Mouse (Mus musculus) heart, adult 2 months (tissue): ENCODE measurements around the gene Cr2. TPM values are rescaled to one million over a fixed set of nuclear protein-coding genes. Genes with fewer than 3 reads are reported as not detected.
A peak's percentile ranks its signal among the peaks of the same experiment; 100 is the strongest.

Experiments used
- DNase-seq, 2 experiments: peaks; one replicate each; pipeline ENCODE4 v3.0.0; 2021
- H3K27ac ChIP-seq: fragments of 200-600 bp; 2 replicates; pipeline ENCODE4 v1.8.1; 2022
- H3K27me3 ChIP-seq: fragments of 200-500 bp; 2 replicates; pipeline ENCODE4 v1.6.1; 2012; ENCODE audit warnings: mild to moderate bottlenecking, low read length, inconsistent platforms, mixed read lengths; ENCODE audit not compliant: control insufficient read depth, insufficient read depth
- H3K36me3 ChIP-seq: fragments of 200-500 bp; 2 replicates; pipeline ENCODE4 v1.6.1; 2012; ENCODE audit warnings: low read length, inconsistent platforms; ENCODE audit not compliant: control insufficient read depth, insufficient read depth
- H3K4me1 ChIP-seq: fragments of 200-500 bp; 2 replicates; pipeline ENCODE4 v1.6.1; 2011; ENCODE audit warnings: low read length; ENCODE audit not compliant: control insufficient read depth, insufficient read depth
- H3K4me3 ChIP-seq: fragments of 200-600 bp; 2 replicates; pipeline ENCODE4 v1.8.1; 2022
- H3K79me2 ChIP-seq: fragments of 200-500 bp; replicated peaks from 2 replicates; pipeline ENCODE4 v1.6.1; 2012; ENCODE audit warnings: mild to moderate bottlenecking, inconsistent platforms, low read length, moderate library complexity, mixed read lengths; ENCODE audit not compliant: control insufficient read depth, insufficient read depth
- H3K9ac ChIP-seq: fragments of 200-500 bp; 2 replicates; pipeline ENCODE4 v1.6.1; 2012; ENCODE audit warnings: low read depth, mild to moderate bottlenecking, control low read depth, inconsistent platforms, low read length, mixed read lengths
- CTCF ChIP-seq: fragments of 200-600 bp; IDR thresholded peaks from 2 replicates; pipeline ENCODE4 v1.8.1; 2022; ENCODE audit warnings: antibody characterized with exemption, mild to moderate bottlenecking, moderate library complexity
- EP300 ChIP-seq: fragments of 200-500 bp; IDR thresholded peaks from 2 replicates; pipeline ENCODE4 v1.6.1; 2011; ENCODE audit warnings: low read depth, low read length, control low read depth; ENCODE audit not compliant: insufficient read depth
- POLR2A ChIP-seq: fragments of 200-500 bp; IDR thresholded peaks from 2 replicates; pipeline ENCODE4 v1.6.1; 2011; ENCODE audit warnings: mild to moderate bottlenecking, low read depth, low read length, control low read depth; ENCODE audit not compliant: insufficient read depth
- WGBS: fragments of 180-500 bp; shearing (Covaris S2); methylation state at CpG from one replicate; pipeline ENCODE4 v1.1.7; 2018; 5-methylcytosine and 5-hydroxymethylcytosine counted together
- intact Hi-C: fragments of 180-260 bp; cut with DNase I; formaldehyde crosslinking; loops from one replicate; pipeline ENCODE4 v1.15.1; 2025
- polyA plus RNA-seq: library from polyadenylated mRNA; depleted of rRNA; stranded (reverse); fragments of >200 nt; gene quantifications from 2 replicates; pipeline ENCODE4 v1.2.3, GENCODE M21; 2012
- total RNA-seq, 2 experiments: library from RNA; stranded (reverse); gene quantifications; 2 replicates each; pipeline ENCODE4 v1.2.3; 2021

The Cr2 gene
- total and polyA plus RNA-seq, 3 experiments, result 0.21 to 0.75 (median 0.26) TPM

DNA sequence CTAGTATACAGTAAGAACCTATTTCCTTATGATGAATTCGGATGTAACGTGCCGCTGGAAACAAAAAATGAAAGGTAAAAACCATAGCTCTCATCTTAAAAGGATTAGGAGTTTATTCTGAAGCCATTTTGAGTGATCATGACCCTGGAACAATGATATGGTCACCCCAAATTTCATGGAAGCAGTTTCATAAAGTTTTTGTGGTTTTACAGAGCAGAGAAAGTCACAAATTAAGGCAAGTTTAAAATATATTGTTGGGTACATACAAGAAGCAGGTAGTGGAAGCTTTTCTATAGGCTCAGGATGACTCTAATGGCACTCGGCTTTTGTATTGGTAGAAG lies 44.9 kb downstream of the Cr2 start:
- no peak for DNase-seq
- TF ChIP-seq POLR2A (no peak), EP300 (no peak), CTCF (no peak)
- 11% methylated on average over 4 of the region's 4 CpGs for WGBS
- H3K36me3 ChIP-seq, result peaks cover 19% of the 10 kb centered on the region
- H3K9ac ChIP-seq, result peak overlapping the region; percentile 99
- no peaks in the 10 kb centered on the region for H3K27me3 ChIP-seq
- intact Hi-C loops, result loop anchor here (2.0 to 10.0 kb wide), 4 partner anchors 101 to 257 kb away; no protein-coding TSS in a partner anchor
- no peaks in the 10 kb centered on the region; the same call in 1 of the 2 replicates for H3K4me1 ChIP-seq
- H3K79me2 ChIP-seq, result no peaks in the 10 kb centered on the region
- peak overlapping the region; percentile 97 for H3K27ac ChIP-seq
- peak overlapping the region; percentile 85 for H3K4me3 ChIP-seq

DNA sequence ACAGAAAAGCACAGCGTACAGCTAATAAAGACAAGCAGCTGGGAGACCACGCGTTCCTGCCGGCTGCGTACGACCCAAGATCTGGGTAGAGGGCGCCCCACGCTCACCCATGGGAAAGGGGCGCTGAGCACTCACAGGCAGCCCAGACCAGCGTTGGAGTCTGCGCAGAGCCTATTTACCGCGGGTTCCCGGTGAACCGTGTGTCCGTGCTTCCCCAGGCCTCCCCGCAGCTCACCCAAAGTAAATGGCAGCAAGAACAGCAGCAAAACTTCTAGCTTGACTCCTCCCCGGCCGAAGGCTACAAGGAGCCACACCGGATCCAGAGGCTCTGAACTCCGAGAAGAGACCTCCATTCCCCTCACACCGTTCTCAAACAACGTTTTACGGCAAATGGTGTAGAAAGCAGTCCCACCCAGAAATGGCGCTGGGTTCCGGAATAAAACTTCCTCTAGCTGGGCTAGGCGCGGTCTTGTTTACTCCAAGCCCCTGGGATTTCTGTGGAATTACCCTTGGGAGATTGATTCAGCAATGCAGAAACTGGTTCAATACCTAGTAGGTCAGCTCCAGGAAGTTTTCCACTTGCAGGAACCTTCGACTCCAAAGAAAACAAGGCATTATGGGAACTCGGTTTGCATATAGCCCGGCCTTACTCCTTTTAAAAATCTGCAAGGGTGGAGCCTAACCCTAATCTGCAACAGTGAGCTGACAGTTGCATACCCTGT lies 45.4 kb downstream of the Cr2 start, which contains the start of gene Cr1l:
TSS of gene Cr1l (minus strand) at position 634 of the 722 bp plus-strand sequence.
- intact Hi-C loops, result loop anchor here (2.0 to 10.0 kb wide), 4 partner anchors 102 to 256 kb away; no protein-coding TSS in a partner anchor

DNA sequence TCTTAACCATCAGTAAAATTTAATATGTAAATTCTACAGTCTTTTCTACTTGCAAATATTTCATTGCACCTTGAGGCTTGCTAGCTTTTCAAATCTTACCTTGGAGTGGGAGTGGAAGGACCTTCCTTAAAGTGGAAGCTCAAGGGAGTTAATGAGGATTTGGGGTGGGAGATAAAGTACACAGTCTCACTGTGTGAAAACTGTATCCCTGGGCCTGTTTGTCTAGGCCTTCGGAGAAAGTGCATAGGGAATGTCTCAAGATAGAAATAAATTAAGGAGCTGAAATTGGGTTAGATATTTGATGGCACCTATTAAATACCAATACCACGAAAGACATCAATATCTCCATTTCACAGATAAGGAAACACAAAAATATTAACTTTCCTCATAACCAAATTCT lies 46.0 kb downstream of the Cr2 start:
- intact Hi-C loops, result loop anchor here (2.0 to 10.0 kb wide), 4 partner anchors 102 to 256 kb away; no protein-coding TSS in a partner anchor
- peak overlapping the region; percentile 99 for H3K9ac ChIP-seq
- H3K4me1 ChIP-seq, result no peaks in the 10 kb centered on the region; the same call in 1 of the 2 replicates
- H3K27me3 ChIP-seq, result no peaks in the 10 kb centered on the region
- peak overlapping the region; percentile 97 for H3K27ac ChIP-seq
- no peak for DNase-seq
- H3K4me3 ChIP-seq, result peak overlapping the region; percentile 85
- H3K36me3 ChIP-seq, result peaks cover 21% of the 10 kb centered on the region
- no peaks in the 10 kb centered on the region for H3K79me2 ChIP-seq
- WGBS, result 4% methylated on average over 2 of the region's 2 CpGs
- TF ChIP-seq POLR2A (no peak), EP300 (no peak), CTCF (no peak)

More for the DNA sequence above, 45.4 kb downstream of the Cr2 start, which contains the start of gene Cr1l:
- TF ChIP-seq CTCF (peak; percentile 79), EP300 (no peak), POLR2A (peak; percentile 81)
- peak within 1 kb of the TSS; percentile 85 for H3K4me3 ChIP-seq
- H3K4me1 ChIP-seq, result no peaks in the 10 kb centered on the region; the same call in 1 of the 2 replicates
- peak within 1 kb of the TSS; percentile 99 for H3K9ac ChIP-seq
- DNase-seq, result peak; percentile 88 to 93
- under 1% methylated on average over 31 of the region's 31 CpGs for WGBS
- H3K27ac ChIP-seq, result peak within 1 kb of the TSS; percentile 97
- peaks cover 21% of the 10 kb centered on the region for H3K36me3 ChIP-seq
- H3K27me3 ChIP-seq, result no peaks in the 10 kb centered on the region
- H3K79me2 ChIP-seq, result no peaks in the 10 kb centered on the region

DNA sequence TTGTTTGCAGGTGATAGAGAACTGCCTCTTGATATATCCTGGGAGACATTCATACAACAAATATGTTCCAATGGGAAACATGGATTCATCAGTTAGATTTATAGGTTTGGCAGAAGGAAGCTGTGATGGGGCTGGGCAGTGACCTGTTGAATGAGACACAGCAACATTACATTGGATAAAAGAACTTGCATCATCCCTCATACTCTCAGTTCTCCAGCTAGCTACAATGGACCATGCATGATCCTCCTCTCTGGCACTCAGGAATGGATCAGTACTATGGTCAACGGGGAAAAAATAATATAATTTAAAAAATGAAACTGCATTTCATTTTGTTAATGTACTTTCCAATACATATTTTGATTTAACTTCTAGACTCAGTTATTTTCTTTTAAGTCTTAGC lies 46.6 kb downstream of the Cr2 start:
- 67% methylated on average over 1 of the region's 1 CpGs for WGBS
- H3K27ac ChIP-seq, result no peak overlapping the region; the same call in 1 of the 2 replicates
- no peaks in the 10 kb centered on the region for H3K79me2 ChIP-seq
- no peak for TF ChIP-seq EP300
- no peak for TF ChIP-seq CTCF
- TF ChIP-seq POLR2A, result no peak
- peaks cover 21% of the 10 kb centered on the region for H3K36me3 ChIP-seq
- H3K4me3 ChIP-seq, result peak overlapping the region; percentile 85
- intact Hi-C loops, result loop anchor here (2.0 to 10.0 kb wide), 5 partner anchors 38 to 255 kb away; partner anchors contain the start of gene Cd46
- no peak overlapping the region for H3K9ac ChIP-seq
- no peaks in the 10 kb centered on the region for H3K27me3 ChIP-seq
- DNase-seq, result no peak
- H3K4me1 ChIP-seq, result no peaks in the 10 kb centered on the region; the same call in 1 of the 2 replicates

DNA sequence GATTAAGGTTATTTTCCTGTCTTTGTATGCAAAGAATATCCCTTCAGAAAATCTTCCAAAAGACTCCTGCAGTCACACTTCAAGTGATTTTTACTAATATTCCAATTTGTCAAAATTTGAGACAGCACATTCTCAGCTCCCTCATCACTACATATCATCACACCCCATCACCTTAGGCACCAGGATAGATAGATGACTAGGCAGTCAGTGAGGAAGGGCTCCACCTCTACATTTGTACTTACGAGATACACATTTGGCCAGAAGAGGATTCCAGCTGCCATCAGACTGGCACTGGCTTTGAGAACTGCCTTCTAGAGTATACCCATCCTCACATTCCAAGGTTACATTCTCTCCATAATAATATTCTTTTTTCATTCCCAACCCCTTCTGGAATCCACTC lies 62.1 kb downstream of the Cr2 start:
- 90% methylated on average over 1 of the region's 1 CpGs for WGBS
- no peak overlapping the region for H3K4me3 ChIP-seq
- TF ChIP-seq EP300 (no peak), CTCF (no peak), POLR2A (no peak)
- no peak for DNase-seq
- peaks cover 27% of the 10 kb centered on the region for H3K36me3 ChIP-seq
- no peaks in the 10 kb centered on the region for H3K79me2 ChIP-seq
- H3K27me3 ChIP-seq, result no peaks in the 10 kb centered on the region
- intact Hi-C loops, result no loop called here
- H3K4me1 ChIP-seq, result no peaks in the 10 kb centered on the region
- no peak overlapping the region for H3K27ac ChIP-seq
- no peak overlapping the region for H3K9ac ChIP-seq

DNA sequence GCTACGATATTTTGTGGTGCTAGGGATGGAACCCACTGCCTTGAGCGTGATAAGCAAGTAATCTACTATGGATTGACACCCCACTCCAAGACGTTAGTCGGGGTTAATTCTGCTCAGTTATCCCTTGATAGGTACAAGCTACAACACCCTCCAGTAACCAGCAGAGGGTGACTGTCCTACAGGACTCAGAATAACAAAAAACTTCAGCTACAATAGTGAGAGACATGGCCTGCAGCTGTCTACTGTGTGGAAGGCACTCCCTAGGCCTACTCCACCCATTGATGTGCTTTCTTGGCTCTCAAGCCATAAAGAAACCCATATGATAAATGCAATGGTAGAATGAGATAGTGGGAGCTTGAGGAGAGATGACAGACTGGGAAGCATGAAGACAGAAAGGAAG lies 62.9 kb downstream of the Cr2 start:
- no peak for DNase-seq
- TF ChIP-seq EP300, result no peak
- no peak for TF ChIP-seq CTCF
- no peak for TF ChIP-seq POLR2A
- H3K36me3 ChIP-seq, result peaks cover 26% of the 10 kb centered on the region
- H3K4me3 ChIP-seq, result no peak overlapping the region
- no peak overlapping the region for H3K27ac ChIP-seq
- no peaks in the 10 kb centered on the region for H3K27me3 ChIP-seq
- no peaks in the 10 kb centered on the region for H3K4me1 ChIP-seq
- H3K9ac ChIP-seq, result no peak overlapping the region
- intact Hi-C loops, result no loop called here
- no peaks in the 10 kb centered on the region for H3K79me2 ChIP-seq
- 93% methylated on average over 4 of the region's 4 CpGs for WGBS
